Mouse (Mus musculus) embryonic fibroblast, embryonic 13.5 days (primary cell): ENCODE results near the gene Prox2. TPM values are rescaled to one million over a fixed set of nuclear protein-coding genes. Genes with fewer than 3 reads are reported as not detected.

Experiments used
- H3K27ac ChIP-seq: 2 replicates; pipeline ENCODE4 v1.5.1; 2012; ENCODE audit warnings: low read length, control low read depth, inconsistent platforms; ENCODE audit not compliant: insufficient read depth
- H3K4me1 ChIP-seq: 2 replicates; pipeline ENCODE4 v1.6.1; 2011; ENCODE audit warnings: low read length; ENCODE audit not compliant: control insufficient read depth, insufficient read depth
- H3K4me3 ChIP-seq: 2 replicates; pipeline ENCODE4 v1.5.1; 2011; ENCODE audit warnings: mild to moderate bottlenecking, control low read depth, low read length; ENCODE audit not compliant: insufficient read depth
- CTCF ChIP-seq: IDR thresholded peaks from 2 replicates; pipeline ENCODE4 v1.5.1; 2011; ENCODE audit warnings: mild to moderate bottlenecking, control low read depth, low read length, moderate library complexity, borderline replicate concordance; ENCODE audit not compliant: insufficient read depth
- POLR2A ChIP-seq: IDR thresholded peaks from 2 replicates; pipeline ENCODE4 v1.6.1; 2011; ENCODE audit warnings: low read depth, mild to moderate bottlenecking, control low read depth, low read length, moderate library complexity
- polyA plus RNA-seq: library from polyadenylated mRNA; stranded (reverse); fragments of >200 nt; gene quantifications from 2 replicates; pipeline ENCODE4 v1.2.4, GENCODE M21; 2011; ENCODE audit warnings: low read depth; ENCODE audit not compliant: missing spikeins, insufficient read length

Prox2 gene
- polyA plus RNA-seq, 1 experiment, result 1.5 TPM

DNA sequence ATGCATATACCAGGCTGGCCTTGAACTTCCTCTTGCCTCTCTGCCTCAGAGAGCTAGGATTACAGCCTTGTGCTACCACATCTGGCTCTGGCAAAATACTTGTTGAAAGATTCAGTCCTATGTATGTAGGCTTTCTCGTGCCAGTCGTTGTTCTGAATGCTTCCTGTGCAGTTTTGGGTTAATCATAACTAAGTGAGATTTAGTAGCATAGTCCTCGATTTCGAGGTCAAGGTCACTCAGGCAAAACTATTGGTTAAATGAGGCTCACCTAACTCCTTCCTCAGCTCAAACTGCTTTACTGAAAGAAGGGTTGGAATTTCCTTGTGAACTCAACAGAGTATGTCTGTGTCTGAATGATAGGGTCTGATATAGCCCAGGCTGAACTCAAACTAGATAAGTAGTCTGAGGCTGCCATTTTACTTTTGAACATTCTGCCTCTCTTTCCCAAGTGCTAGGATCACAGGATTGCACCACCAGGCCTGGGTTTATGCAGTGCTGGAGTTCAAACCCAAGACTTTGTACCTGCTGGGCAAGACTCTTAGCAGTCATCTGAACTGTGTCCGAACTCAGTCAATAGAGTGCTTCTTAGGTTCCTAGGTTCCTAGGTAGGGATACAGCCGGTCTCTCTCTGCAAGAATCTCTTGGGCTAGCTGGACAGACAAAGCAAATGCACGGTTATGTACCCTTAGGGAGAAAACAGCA, 2.1 kb upstream of the Prox2 start:
- TF ChIP-seq POLR2A (no peak), CTCF (no peak)
- Histone ChIP-seq H3K4me3 (peak overlapping the region; percentile 83), H3K4me1 (peaks cover 11% of the 10 kb centered on the region), H3K27ac (no peak overlapping the region)

GRCm38 (mm10) chr12:85110011-85110697, 405 bp downstream of the Prox2 start:
- Histone ChIP-seq H3K4me3 (peak overlapping the region; percentile 83), H3K4me1 (peaks cover 8% of the 10 kb centered on the region), H3K27ac (peak overlapping the region; percentile 53)
- TF ChIP-seq CTCF, result no peak
- TF ChIP-seq POLR2A, result peak; percentile 52

DNA sequence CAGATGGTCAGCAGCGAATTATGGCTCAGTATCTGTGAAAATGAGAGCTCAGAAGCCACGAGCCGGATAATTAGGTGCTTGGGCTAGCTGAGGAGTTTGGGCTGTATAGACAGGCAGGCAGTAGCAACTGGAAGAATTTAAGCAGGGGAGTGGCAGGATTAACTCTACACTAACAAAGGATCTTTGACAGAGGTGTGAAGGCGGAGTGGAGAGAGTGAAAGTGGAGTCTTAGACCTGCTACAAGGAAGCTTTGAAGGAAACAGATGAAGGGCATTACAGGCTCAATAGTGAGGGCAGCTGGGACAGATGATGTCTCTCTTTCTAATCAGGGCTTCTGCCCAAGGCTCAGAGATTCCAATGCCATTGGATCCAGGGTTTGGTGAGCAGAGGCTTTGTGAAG, 1.1 kb downstream of the Prox2 start:
- H3K4me1 ChIP-seq, result peaks cover 8% of the 10 kb centered on the region
- no peak overlapping the region for H3K4me3 ChIP-seq
- TF ChIP-seq CTCF (no peak), POLR2A (no peak)
- no peak overlapping the region for H3K27ac ChIP-seq

DNA sequence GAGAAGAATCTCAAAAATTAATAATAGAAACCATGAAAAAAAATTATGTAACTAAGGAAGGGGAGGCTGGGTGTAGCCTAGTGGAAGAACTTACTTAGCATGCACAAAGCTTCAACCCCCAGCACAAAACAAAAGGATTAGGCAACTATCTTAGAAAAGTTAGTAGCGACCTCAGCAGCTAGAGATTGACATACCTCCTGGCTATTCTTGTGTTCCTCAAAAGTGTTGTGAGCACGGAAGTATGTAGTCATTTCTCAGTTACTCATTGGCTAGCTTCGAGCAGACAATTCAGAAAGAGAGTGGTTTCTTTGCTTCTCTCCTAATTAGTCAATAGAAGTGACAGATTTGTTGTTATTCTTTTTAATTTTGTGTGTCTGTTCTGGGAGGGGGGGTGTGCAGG, 1.9 kb downstream of the Prox2 start:
- Histone ChIP-seq H3K4me3 (no peak overlapping the region), H3K27ac (no peak overlapping the region), H3K4me1 (peaks cover 8% of the 10 kb centered on the region)
- TF ChIP-seq POLR2A (no peak), CTCF (no peak)

DNA sequence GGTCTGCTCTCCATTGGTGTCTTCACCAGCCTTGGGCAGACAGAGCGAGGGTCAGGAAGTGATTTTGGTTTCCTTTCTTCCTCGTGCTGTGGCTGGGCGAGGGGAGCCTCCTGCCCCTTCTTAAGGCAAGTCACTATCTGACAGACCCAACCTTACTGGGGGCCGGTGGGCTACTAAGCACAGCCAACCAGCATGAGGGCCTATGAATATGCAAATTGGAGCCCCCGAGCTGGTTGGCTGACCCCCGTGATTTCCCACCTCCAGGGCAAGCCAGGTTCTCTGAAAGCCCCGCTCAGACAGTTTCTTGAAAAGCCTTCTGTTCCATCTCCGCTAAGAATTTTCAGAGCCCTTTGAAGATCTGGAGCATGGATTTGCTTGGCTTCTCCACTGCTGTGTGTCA, 4.3 kb downstream of the Prox2 start:
- TF ChIP-seq CTCF, result no peak
- TF ChIP-seq POLR2A, result no peak
- Histone ChIP-seq H3K27ac (no peak overlapping the region), H3K4me3 (no peak overlapping the region), H3K4me1 (no peaks in the 10 kb centered on the region)

DNA sequence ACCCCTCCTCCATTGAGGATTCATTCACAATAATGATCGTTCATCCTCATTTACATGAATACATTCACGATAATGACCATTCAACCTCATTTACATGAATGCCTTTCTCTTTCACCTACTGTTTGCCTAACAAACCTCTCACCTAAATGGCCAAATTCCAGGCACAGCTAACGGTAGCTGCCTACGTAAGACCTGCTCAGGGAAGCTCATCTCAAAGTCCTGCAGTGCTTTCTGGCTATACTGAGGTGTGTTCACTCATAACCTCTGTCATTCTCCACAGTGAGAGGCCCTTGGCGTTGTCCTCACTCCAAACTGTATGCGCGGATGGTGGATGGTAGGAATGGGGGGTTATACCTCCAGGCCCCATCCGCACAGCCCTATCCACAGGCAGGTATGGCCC, 5.8 kb downstream of the Prox2 start:
- TF ChIP-seq CTCF (no peak), POLR2A (no peak)
- Histone ChIP-seq H3K27ac (no peak overlapping the region), H3K4me3 (no peak overlapping the region), H3K4me1 (0 out of 2 replicates have a peak, but pooled peaks cover 2% of the 10 kb centered on the region)

DNA sequence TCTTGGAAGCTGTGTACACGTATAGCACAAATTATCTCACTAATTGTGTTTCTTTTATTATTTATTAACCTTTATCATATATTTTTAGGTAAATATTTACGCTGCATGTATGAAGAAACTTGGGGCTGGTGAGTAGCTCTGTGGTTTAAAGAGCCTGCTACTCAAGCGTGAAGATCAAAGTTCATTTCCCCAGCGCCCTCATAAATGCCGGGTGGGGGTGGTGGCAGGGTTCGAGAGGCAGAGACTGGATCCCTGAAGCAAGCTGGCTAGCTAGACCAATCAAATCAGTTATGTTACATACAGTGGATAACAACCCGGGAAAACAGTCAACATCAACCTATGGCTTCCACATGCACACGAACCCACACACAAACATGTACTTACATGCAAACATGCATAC, 7.5 kb downstream of the Prox2 start:
- Histone ChIP-seq H3K27ac (no peak overlapping the region), H3K4me1 (0 out of 2 replicates have a peak, but pooled peaks cover 2% of the 10 kb centered on the region), H3K4me3 (no peak overlapping the region)
- TF ChIP-seq CTCF (no peak), POLR2A (no peak)

- Histone ChIP-seq H3K27ac (no peak overlapping the region), H3K4me1 (0 out of 2 replicates have a peak, but pooled peaks cover 2% of the 10 kb centered on the region), H3K4me3 (no peak overlapping the region)
- TF ChIP-seq POLR2A, result no peak
- TF ChIP-seq CTCF, result no peak
These were observed 8.9 kb downstream of the Prox2 start for GRCm38 (mm10) chr12:85101521-85102106.

- no peak for TF ChIP-seq CTCF
- TF ChIP-seq POLR2A, result no peak
- H3K27ac ChIP-seq, result no peak overlapping the region
- H3K4me1 ChIP-seq, result 0 out of 2 replicates have a peak, but pooled peaks cover 2% of the 10 kb centered on the region
- H3K4me3 ChIP-seq, result no peak overlapping the region
These were observed 9.6 kb downstream of the Prox2 start for GRCm38 (mm10) chr12:85101001-85101400.

DNA sequence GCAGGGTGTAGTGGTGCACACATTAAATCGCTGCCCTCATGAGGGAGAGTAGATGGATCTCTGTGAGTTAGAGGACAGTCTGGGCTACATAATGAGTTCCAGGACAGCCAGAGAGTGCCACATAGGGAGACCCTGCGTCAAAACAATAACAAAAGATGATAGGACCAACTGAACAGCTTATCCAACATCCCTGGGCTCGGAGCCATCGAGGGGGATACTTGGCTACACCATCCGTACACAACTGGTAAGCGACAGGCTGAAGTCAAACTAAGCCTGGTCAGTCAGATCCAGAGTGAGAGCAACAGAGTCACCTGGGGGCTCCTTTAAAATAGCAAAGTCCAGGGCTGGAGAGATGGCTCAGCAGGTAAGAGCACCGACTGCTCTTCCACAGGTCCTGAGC, 14.7 kb downstream of the Prox2 start:
- H3K4me3 ChIP-seq, result no peak overlapping the region
- no peak overlapping the region for H3K27ac ChIP-seq
- H3K4me1 ChIP-seq, result peaks cover 16% of the 10 kb centered on the region
- TF ChIP-seq POLR2A, result no peak
- no peak for TF ChIP-seq CTCF
